Mouse (Mus musculus): Measurements from ENCODE around the gene Fam217b.

The Fam217b gene

DNA sequence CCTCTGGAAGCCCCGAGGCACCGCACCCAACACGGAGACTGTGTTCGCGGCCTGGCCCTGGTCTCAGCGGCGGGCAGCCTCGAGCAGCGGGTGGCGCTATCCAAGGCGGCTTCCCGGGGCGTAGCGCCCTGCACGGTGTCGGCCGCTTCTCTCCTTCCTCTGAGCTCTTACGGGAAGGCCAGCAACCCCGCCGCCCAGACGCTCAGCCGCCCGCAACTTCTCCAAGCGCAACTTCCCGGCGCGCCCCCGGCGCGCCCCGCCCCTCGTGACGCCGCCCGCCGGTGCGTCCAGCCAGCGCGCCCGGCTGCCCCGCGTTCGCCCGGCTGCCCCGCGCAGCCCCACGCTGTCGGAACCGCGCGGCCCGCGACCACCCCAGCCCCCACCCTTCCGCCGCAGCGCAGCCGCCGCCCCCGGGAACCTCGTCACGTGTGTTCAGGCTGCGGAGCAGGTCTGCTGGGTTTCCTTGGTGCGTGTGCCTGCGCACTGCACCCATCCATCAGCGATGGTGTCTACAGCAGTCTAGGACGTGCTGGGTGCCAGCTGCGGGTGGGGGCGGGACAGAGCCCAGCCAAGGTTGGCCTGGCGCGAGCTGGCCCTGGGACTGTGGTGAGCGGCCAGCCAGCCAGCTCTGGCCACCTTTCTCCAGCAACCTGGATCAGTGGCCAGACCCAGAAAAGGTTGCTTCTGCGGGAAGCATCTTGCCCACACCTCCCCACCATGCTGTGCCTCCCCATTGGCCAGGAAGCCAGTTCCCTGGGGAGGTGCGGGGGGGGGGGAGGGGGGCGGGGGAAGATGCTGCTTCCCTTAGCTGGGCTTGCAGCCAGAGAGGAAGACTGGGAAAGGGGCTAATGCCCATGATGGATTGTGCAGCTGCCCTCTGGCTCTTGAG, at the start of gene Fam217b, which contains the start of gene Ppp1r3d:
Gene Fam217b, plus strand, starts transcription at position 264 of the 889 bp plus-strand sequence.
Gene Ppp1r3d, minus strand, starts transcription at position 212 of the 889 bp plus-strand sequence.
- DNase-seq = peak; percentile 23

DNA sequence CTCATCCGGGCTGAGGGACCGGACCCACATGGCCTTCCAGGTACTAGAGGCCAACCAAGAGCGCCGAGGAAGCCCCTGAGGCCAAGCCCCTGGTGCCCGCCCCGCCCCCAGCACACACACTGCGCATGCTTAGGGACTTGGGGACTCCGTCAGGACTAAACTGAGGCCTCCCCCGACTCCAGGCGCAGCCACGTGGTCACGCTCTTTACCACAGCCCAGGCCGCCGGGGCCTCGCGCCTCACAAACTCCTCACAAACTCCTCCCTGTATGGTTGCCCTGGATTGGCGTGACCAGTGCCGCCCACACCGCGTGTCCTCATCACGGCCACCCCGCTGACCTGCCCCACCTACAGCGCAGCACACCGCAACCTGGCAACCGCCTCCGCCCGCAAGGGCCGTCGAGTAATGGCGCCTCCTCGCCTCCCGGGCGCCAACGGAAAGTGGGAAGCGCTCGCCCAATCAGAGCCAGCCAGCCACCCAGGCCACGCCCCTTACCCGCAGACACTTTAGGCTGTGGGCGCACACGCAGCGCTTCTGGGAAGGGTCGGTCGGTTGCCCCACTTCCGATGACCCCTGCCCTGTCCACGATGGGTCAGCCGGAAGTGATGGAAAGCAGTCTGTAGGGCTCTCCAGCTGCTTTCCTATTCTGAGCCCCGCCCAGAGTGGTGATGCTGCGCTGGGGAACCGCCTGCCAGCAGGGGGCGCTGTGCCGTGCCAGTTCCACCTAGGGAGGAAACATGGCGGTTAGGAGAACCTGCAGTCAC, 7.1 kb upstream of the Fam217b start, which contains the start of gene Sycp2:
Gene Sycp2, minus strand, starts transcription at position 633 of the 763 bp plus-strand sequence.
- no peak for DNase-seq

- no peak for DNase-seq
Observed at GRCm38 (mm10) chr2:178409024-178409423, 5.3 kb upstream of the Fam217b start.

GRCm38 (mm10) chr2:178410286-178410685, 4.0 kb upstream of the Fam217b start:
- no peak for DNase-seq

- no peak for DNase-seq
Observed at GRCm38 (mm10) chr2:178412598-178412997, 1.7 kb upstream of the Fam217b start.

GRCm38 (mm10) chr2:178413081-178413480, 1.2 kb upstream of the Fam217b start:
- no peak for DNase-seq

GRCm38 (mm10) chr2:178413481-178414260, 653 bp upstream of the Fam217b start:
- DNase-seq = peak; percentile 31 to 46

- DNase-seq = peak in 1 of 2 experiments; percentile 11
Observed at GRCm38 (mm10) chr2:178415150-178415448, 775 bp downstream of the Fam217b start.

- DNase-seq = no peak
Observed at GRCm38 (mm10) chr2:178416427-178416826, 2.1 kb downstream of the Fam217b start.

GRCm38 (mm10) chr2:178416970-178417369, 2.6 kb downstream of the Fam217b start:
- no peak for DNase-seq

DNA sequence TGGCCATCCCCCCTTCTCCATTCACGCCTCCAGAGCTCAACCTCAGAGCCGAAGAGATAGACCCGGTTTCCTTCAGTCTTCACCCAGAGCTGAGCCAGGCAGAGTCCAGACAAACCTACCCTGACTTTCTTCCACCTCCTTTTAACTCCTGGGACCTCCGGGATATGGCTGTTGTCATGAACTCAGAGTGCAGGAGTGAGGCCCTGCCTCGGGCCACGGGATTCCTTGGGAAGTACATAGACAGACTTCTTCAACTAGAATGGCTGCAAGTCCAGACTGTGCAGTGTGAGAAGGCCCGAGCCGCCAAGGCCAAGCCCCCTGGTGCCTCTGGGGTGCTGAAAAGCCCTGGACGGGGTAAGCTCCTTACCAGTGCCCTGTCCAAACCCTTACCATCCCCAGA, 6.3 kb downstream of the Fam217b start:
- no peak for DNase-seq

DNA sequence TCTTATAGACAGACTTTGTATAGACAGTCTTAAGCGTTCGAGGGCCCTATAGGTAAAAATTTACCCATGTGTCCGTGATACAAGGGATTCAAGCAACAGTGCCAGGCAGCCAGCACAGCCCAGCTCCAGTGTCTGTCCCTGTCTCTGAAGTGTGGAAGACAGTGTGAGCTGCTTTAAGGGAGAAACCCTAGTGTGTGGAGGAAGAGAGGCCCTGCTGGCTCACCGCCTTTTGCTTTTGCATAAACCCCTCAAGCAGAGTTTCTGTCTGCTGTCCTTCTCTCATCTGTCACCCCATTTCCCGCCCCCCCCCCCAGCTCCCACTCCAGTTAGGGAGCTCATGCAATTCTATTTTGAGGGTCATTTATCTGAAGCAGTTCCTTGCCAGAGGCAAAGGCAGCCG, 7.3 kb downstream of the Fam217b start:
- no peak for DNase-seq

DNA sequence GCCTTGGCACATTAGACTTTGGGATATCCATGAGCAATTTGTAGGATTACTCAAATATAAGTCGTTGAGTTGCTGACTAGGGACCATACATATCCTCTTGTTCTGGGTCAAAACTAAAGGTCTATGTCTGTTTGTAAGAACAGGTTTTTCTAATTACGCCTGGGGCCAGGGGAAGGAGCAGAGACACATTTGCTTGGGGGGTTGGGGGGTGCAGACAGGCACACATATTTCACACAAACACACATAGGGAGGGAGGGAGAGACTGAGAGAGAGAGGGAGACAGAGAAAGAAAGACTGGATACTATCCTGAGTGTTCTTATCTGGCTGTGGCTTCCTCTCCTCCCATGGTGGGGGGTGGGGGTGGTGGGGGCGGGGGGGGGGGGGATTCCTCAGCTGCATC, 7.9 kb downstream of the Fam217b start:
- DNase-seq = no peak

DNA sequence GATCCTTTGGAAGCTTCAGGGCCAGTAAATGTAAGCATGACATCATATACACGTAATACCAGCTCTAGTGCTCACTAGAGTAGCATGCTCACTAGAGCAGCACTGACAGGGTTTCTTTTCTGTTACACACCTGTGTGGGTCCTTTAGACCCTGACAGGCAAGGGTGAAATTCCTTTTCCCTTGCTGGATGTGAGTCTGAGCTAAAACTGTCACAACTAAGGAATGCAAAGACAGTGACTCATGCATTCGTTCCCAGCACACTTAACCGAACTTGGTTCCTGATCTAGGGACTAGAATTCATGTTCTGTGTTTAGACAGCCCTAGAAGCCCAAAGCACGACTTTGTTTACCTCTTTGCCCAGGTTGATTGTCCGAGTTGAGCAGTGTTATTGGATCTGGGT, 8.9 kb downstream of the Fam217b start:
- no peak for DNase-seq

- DNase-seq = no peak
Observed at GRCm38 (mm10) chr2:178426229-178426628, 11.9 kb downstream of the Fam217b start.

DNA sequence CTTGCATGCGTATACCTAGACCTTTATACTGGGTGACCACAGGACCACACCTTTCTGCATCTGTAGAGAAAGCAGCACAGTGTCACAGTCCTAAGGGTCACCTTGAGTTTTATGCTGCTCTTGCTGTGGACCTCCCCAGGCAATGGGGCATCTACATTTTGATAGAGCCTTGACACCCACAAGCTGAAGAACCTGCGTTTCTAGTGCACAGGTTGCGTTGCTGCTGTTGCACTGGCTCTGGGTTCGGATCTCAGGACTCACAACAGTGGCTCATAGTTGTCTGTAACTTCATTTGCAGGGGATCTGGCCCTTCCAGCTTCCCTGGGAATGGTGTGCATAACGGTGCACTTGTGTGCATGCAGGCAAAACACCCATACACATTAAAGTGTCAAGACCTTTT, 12.9 kb downstream of the Fam217b start:
- DNase-seq = no peak

DNA sequence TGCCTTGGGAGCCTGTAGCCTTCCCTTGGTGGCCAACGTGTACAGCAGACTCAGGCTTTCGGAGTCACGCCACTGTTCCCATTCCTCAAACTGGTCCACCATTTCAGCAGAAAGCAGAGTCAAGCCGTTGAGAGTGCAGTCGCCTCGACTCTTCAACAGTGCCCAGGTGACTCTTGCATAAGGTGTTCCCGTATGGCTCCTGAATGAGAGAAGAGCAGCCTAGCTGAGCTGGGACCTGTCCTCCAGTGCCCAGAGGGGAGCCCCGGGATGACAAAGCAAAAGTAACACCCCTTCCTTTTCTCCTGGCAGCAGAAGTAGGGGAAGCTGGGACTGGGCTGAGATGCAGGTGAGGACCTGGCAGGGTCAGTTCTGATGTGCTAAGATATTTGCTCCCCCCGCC, 13.9 kb downstream of the Fam217b start:
- DNase-seq = no peak

DNA sequence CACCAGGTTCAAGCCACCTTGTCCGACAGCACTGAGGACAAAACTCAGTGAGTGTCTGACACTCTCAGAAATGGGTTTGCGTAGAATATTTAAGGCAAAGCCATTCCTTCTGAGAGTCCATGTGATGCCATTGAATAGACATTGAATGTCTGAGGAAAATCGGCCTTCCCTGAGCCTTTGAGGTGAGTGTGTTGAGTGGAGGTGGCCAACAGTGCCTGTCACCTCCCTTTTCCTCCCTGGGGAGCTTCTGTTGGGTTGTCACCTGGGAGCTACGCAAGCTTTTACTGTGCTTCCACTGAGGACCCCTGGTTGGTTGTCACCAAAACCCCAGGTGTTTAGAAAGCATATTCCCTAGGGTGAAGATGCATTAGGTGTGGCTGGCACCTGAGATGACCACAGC, 14.4 kb downstream of the Fam217b start:
- DNase-seq = no peak

DNA sequence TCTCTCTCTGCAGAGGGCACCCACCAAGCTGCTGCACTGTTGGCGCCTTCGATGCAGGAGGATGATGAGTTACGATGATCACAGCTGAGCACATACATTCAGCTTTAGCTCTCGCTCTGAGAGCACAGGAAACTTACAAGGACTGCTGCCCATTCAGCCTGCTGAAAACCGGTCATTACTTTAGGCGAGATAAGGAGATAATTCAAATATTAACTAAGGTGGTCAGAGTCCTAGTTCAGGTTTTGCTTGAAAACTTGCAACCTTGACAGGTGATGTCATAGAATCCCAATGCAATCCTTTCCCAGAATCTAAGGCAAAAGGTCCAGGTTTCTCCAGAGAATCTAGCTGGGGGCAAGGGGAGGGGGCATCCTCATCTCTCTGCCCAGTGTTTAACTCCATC, 15.1 kb downstream of the Fam217b start:
- no peak for DNase-seq

GRCm38 (mm10) chr2:178430231-178430630, 15.9 kb downstream of the Fam217b start, which contains the start of gene Cdh26:
Gene Cdh26, plus strand, starts transcription at chr2:178430531.
- DNase-seq = no peak

DNA sequence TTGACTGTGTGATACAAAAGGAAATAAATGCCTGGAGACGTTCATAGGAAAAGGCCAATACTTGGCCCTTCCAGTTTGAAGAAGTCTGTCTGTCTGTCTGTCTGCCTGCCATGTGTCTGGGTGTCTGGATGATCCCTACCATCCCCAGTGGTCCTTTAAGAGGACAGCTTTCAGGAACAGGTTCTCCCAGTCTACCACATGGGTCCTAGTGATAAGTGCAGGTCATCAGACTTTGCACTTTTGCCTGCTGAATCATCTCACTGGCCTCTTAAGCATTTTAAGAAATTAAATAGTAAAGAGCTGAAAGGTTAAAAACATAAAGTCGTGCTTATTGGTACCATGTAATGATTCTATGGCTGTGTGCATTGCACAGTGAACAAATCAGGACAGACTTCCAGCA, 19.2 kb downstream of the Fam217b start:
- no peak for DNase-seq

- no peak for DNase-seq
Observed at GRCm38 (mm10) chr2:178433903-178434302, 19.6 kb downstream of the Fam217b start.

GRCm38 (mm10) chr2:178437311-178437710, 23.0 kb downstream of the Fam217b start:
- no peak for DNase-seq
